Mouse (Mus musculus) splenic B cell, adult 2 months (primary cell): Measurements from ENCODE around the gene Pygl.
A peak's percentile ranks its signal among the peaks of the same experiment; 100 is the strongest.
"Not testable (repeated sequence)": the region's sequence is repeated elsewhere in the genome, so short reads cannot be mapped to it uniquely, and the experiment has no call there.

ENCODE experiments used
- DNase-seq: peaks from one replicate; pipeline ENCODE4 v3.0.0-alpha.2; 2011; ENCODE audit warnings: low read depth, low spot score
- H3K27me3 ChIP-seq: 2 replicates; pipeline ENCODE4 v1.6.1; 2012; ENCODE audit warnings: mild to moderate bottlenecking, low read length, moderate library complexity, mixed read lengths; ENCODE audit not compliant: control insufficient read depth, poor library complexity, insufficient read depth, severe bottlenecking
- H3K36me3 ChIP-seq: 2 replicates; pipeline ENCODE4 v1.6.1; 2012; ENCODE audit warnings: mild to moderate bottlenecking, low read length, moderate library complexity, mixed read lengths; ENCODE audit not compliant: control insufficient read depth, poor library complexity, insufficient read depth, severe bottlenecking

The Pygl gene

DNA sequence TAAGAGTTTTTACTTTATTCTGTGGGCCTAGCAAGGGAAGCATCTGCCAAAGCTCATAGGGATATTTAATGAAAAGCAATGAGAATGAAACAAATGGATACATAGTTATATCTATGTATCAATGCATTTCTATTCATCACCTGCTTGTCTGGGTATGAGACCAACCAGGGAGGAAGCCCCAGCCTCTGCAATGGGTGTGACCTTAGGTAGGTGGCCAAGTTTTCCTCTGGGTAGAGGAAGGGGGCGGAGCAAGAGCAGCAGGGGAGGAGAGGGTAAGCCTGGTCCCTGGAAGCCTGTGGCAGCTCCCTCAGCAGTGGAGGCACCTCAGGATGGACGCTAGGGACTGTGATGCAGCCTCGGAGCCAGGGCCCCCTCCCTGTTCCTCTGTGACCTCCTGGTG lies 77.4 kb downstream of the Pygl start, which contains the start of gene Abhd12b:
Gene Abhd12b, plus strand, starts transcription at position 301 of the 400 bp plus-strand sequence.
- H3K27me3 ChIP-seq, result no peaks in the 10 kb centered on the region

DNA sequence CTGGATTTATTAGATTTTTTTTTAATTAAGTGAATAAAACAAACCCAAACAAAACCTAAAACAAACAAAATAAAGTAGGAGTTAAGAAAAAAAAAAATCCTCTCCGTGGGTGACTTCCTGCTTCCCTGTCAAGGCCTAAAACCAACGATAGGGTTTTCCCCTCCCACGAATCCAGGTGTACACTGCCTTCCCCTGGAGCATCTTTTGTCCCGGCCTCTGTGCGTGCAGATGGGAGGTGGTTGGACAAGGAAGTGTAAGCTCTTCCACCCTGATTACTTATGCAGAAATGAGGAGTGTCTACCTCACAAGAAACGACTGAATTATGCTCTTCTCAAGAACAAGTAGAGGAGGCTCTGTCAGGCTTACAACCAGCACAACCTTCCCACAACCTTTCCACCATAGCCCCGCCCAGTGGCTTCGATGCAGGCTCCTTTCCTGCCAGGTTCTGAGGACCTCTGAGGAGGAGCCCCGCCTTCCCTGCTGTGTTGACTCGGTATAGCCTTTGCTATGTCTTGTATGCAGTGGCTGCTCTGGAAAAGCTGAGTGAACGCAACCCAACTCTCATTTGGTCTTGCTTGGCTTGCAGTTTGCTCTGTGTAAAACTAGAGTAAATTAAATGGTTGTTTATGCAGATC lies 82.5 kb downstream of the Pygl start:
- Histone ChIP-seq H3K36me3 (no peaks in the 10 kb centered on the region), H3K27me3 (no peaks in the 10 kb centered on the region; the same call in 1 of the 2 replicates)
- peak; percentile 11 for DNase-seq

More for the DNA sequence above, 77.4 kb downstream of the Pygl start, which contains the start of gene Abhd12b:
- DNase-seq, result no peak
- no peaks in the 10 kb centered on the region for H3K36me3 ChIP-seq

DNA sequence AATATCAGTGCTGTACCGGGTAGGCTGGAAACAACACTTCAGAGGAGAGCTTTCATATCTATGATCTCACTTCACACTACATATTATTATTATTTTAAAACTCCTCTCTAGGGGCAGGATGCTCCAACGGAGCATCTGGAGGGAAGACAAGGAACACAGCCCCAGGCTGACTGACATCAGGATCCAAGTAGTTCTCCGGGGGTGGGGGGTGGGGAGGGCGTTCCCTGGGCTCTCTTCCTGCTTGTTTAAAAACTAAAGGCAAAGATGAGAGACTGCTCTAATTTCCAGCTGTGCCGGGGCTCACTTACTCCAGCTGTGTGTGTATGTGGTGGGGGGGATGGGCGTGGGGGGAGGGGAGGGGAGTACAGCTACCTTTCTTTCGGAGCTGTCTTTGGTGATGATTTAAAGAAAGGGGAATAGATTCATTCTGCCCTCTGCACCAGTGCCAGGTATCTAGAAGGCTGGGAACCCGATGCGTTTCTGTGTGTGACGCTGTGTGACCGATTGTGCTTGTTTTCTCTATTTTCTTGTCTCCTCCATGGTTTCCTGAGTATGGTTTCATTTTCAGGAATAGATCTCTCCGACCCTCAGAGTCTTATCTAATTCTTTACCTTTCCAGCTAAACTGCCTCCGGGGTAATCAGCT lies 83.2 kb downstream of the Pygl start:
- Histone ChIP-seq H3K27me3 (no peaks in the 10 kb centered on the region; the same call in 1 of the 2 replicates), H3K36me3 (no peaks in the 10 kb centered on the region)
- DNase-seq, result no peak

DNA sequence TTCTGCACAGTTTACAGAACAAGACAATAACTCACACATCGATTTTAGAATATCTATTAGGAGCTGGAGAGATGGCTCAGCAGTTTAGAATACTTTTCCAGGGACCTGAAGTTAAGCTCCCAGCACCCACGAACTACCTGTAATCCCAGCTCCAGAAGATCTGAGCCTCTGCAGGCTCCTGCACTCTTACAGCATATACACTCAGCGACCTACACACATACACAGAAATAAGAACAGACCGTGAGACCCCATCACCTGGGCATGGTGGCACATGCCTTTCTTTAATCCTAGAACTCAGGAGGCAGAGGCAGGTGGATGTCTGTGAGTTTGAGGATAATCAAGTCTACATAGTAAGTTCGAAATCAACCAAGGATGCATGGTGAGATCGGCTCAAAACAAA lies 85.7 kb downstream of the Pygl start:
- DNase-seq, result no peak
- H3K27me3 ChIP-seq, result no peaks in the 10 kb centered on the region; the same call in 1 of the 2 replicates
- no peaks in the 10 kb centered on the region for H3K36me3 ChIP-seq

DNA sequence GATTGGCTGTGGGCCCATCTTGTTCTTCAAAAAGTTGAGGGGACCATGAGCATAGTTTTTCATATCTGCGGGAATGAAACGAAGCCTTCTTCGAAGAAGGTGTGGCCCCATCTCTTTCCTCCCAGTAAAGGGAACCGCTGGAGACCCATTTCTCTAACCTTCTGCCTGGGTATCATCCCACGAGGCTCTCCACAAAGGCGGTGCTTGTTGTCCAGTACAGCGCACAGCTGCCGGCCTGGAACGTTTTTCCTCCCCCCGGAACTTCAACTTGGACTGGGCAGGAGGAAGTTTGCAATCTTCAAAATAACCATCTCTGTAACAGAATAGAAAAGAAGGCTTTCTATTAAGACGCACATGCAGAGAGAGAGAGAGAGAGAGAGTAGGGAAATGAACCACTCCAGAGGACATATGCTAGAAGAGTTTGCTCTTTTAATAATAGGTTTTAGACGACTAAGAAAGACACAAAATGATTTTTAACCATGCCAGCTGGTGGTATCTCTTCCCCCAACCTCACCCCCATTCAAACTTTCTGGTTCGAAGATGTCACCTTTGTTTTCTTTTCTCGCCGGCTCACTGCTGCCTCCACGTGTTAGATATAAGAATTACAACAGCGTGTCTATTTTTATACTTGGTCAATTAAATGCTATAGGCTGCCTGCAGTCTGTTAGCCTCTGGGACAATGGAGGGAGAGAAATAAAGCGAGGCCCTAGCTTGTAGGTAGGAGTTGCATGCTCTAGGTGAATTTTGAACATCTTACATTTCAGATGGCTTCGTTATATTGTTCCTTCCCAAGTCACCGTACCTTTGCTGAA lies 86.4 kb downstream of the Pygl start:
- peak; percentile 84 for DNase-seq
- Histone ChIP-seq H3K36me3 (no peaks in the 10 kb centered on the region), H3K27me3 (no peaks in the 10 kb centered on the region; the same call in 1 of the 2 replicates)

DNA sequence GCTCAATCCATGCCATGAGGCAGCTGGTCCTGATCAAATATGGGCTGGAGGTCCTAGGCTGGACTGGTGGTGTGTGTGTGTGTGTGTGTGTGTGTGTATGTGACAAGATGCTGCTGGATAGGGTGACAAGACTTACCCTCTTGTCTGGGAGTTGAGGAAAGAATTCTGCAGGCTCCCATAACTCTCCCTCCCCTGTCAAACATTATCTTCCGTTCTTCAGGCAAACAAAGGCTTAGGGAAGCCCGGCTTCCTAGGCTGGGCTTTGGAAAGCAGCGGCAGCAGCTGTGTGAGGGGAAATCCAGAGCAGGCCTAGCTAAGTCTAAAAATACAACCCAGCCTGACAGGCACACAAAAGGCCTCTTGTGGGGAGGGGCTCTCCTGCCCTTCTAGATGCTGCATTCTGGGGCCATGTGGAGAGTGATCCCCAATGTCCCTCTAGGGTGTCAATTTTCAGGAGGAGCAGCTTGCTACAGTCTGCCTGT lies 87.1 kb downstream of the Pygl start:
- DNase-seq, H3K27me3 ChIP-seq, H3K36me3 ChIP-seq: not testable (repeated sequence)

DNA sequence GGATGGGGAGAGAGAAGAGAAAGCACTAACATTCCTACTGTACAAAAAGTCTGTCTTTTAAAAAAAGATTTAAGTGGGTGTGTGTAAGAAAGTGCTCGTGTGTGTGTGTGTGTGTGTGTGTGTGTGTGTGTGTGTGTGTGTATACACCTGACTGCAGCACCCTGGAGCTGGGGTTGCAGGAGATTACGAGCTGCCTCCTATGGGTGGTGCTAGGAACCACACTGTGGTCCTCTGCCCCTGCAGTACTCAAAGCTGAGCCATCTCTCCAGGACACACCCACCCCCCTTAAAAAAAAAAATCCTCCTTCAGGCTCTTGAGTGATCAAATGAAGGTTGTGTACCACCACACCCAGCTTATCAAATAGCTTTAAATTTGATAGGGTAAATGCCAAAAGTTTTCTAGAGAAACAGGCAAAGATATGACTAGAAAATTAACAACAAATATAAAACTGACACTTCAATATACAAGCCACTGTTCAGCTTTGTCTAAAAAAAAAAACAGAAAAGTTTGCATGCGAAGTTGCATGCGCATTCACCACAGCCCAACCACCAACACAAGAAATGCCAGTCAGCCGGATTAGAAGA lies 90.2 kb downstream of the Pygl start:
- Histone ChIP-seq H3K27me3 (no peaks in the 10 kb centered on the region), H3K36me3 (no peaks in the 10 kb centered on the region)
- peak; percentile 27 for DNase-seq
